Mouse (Mus musculus): Measurements from ENCODE around the gene D430041D05Rik.

DNA sequence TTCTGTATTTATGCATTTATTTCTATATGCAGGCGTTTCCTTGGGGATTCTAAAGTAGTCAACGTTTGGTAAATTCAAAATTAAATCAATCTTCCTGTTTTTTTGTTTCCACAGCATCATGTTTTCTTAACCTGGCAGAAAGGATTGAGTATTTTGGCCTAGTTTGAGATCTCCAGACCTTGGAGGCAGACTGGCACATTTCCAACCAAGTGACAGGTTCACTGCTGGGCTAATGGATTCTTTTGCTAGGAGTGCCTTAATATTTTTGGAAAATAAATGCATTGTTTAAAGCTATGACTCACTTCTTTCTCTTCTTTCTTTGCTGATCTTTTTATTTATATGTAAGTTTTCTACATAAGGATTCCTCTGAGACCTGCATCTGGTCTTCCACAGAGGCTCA is 222.0 kb downstream of the D430041D05Rik start:
- TF ChIP-seq CTCF (IDR thresholded peaks at IDR 0.05; ENCODE audit: borderline replicate concordance, extremely low read depth, insufficient read depth, insufficient read length): no peak
- no peak for TF ChIP-seq POLR2A (IDR thresholded peaks at IDR 0.05; ENCODE audit: borderline replicate concordance, extremely low read depth, insufficient read depth, insufficient read length, poor library complexity, severe bottlenecking)
